Mouse (Mus musculus) forelimb bud, embryonic 11.5 days (tissue): ENCODE measurements around the gene Nop56.

Experiments used
- DNase-seq: peaks from one replicate; pipeline ENCODE4 v3.0.0-alpha.2; 2012; ENCODE audit warnings: low read depth, low spot score

Gene Nop56

DNA sequence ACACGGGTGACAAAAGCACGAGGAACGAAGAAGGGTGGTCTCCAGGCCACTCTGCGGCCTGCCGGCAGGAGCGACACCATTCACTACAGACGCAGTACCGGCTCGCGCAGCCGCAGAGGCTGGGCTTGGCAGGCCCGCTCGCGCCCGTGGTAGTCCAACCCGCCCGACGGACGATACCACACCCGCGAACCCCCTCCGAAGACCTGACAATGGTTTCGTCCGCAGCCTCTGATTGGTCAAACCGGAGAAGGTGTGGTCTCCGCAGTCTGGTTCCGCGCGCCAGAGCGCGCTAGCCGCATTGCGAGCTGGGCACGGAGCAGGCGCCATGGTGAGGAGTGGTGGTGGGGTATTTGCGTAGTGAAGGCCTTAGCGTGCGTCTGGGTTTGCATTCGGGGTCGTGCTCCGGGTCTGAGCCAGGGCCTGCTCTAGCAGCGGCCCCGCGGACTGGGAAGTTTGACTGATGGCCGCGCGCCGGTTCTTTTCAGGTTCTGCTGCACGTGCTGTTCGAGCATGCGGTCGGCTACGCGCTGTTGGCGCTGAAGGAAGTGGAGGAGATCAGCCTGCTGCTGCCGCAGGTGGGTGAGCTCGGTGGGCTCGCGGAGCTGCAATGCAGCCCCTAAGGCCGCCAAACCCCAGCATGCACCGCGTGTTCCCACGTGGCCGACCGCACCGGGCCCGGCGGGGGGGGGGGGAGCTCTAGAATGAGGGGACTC, at the start of gene Nop56:
Nop56 (plus strand) TSS at position 282 of the 713 bp plus-strand sequence.
- peak; percentile 99 for DNase-seq

DNA sequence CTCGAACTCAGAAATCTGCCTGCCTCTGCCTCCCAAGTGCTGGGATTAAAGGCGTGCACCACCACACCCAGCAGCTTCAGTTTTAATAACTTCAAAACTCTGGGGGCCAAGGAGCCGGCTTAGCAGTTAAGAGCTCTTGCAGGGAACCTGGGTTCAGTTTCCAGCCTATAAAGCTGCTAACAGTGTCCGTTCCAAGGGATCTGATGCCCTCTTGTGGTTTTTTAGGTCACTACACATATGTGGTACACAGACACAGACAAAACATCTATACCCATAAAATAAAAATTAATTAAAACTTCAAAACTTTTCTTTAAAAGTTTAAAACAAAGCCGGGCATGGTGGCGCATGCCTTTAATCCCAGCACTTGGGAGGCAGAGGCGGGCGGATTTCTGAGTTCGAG, 27.3 kb upstream of the Nop56 start:
- peak; percentile 40 for DNase-seq

DNA sequence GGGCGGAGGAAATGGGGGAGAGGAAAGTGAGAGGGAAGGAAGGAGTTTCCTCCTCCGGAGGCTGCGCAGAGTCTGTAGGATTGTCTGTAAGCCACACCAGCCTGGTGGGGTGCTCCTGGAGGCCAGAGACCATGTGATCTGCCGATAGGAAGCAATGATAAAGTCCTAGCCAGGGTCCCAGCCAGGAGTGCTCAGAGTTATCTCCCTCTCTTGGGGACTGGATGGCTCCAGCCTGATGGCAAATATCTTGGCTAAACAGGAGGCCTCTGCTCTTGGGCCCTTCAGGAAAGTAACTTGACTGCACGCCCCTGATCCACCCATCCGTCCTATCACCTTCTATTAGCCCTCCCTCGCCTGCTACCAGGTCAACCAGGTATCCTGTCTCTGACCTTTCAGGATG, 26.0 kb upstream of the Nop56 start:
- no peak for DNase-seq

DNA sequence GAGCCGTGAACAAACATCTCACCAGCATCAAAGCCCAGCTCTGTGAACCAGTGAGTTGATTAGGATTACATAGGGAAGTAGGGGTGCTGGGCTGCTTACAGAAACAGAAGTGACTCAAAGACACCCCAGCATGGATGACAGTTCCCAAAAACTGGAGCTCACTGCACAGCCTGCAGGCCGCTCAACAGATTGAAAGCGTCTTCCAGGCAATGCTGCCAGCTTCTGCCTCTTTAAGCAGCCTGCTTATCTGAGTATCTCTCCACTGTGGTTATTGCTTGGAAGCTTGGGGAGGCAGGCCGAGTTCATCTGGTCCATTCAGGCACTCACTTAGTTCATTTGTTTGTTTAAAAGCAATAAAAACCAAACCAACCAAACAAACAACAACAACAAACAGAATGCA, 17.5 kb upstream of the Nop56 start:
- no peak for DNase-seq

DNA sequence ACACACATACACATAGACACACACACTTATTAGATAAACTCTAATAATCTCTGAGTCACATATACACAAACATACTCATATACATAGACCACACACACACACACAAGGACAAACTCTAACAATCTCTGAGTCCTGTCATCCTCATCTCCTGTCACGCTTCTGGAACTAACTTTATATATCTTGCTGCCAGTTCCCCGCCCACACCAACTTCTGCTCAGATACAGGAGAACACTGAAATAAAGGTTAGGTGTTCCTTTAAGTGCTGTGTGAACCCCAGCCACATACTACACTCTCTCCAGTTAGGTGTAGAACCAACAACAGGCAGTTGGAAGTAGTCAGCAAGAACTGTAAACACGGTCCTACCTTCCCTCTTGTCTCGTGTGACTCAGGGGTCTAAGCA, 13.4 kb upstream of the Nop56 start:
- no peak for DNase-seq

DNA sequence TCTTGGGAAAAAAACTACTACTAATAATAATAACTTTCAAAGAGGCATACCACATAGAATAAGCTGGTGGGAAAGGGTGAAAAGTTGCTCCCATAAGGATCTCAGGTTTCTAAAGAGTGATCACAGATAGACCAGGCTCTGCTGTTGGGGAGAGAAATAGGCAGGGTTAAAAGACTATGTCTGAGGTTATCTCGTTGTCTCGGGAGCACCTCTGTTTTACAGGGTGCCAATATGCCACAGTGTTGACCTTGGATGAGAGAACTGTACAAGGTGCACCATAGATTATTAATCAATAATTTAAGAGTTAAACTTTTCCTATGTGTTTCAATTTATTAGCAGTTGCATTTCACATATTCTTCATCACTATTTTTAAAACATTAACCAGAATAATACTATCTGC, 12.3 kb upstream of the Nop56 start:
- DNase-seq: no peak

DNA sequence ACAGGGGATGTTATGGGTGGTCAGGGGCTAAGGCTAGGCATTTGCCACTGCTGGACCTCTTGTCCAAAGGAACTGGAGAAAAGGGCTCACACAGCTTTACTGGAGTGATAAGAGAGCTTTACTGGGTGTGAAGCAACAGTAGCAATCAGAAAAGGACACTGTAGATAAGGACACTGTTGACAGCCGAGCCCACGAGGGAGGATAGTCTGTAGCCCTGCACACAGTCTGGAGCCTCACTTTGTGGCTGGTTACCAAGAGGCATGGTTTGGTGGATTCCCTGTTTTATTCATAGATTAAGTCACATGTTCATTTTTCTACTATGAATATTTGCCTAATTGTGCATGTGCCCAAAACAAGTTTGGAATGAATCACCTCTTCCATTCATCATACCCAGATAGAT, 11.8 kb upstream of the Nop56 start:
- no peak for DNase-seq

DNA sequence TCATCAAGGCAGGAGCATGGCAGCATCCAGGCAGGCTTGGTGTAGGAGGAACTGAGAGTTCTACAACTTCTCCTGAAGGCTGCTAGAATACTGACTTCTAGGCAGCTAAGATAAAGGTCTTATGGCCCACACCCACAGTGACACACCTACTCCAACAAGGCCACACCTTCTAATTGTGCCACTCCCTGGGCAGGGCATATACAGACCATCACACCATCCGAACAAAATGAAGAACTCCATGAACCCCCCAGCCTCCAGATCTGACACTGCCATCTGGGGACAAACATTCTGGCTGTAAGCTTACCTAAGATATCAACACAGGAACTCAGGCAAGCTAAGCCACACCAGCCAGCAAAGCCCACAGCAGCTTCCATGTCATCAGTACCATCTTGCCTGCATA, 8.7 kb upstream of the Nop56 start:
- no peak for DNase-seq

DNA sequence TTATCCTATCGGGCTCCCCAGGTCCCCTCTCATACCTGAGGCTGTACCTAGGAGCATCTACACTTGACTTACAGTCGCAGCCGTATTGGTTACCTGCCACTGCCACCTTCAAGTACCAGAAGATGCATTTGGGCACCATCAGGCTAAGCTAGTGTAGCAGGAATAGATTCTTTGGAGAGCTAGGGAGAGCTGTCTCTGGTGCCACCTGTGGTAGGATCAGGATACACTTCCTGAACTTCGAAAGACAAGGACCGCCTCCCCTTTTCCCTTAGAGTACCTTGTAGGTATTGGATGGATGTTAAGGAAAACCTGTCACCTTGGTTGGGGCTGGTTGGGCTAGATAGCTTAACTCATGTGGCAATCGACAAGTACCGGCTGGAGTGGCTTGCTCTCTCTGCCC, 6.2 kb upstream of the Nop56 start:
- no peak for DNase-seq

DNA sequence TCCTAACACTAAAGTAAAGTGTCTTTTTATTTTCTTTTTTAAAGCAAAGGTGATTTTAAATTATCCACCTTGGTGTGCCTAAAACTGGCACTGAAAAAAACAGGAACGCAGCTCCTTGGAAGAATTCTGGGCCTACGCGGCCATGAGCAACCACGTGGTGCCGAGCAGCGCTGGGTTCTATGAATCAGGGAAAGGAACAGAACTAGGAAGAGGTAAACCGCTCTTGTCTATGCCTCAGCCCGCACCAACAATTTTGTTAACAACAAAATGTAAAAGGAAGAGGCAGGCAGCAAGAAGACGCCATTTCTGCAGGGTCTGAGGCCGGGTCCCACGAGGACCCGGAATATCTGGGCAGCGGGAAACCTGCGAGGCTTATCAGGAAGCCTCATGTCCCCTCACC, 498 bp upstream of the Nop56 start:
- DNase-seq: no peak

DNA sequence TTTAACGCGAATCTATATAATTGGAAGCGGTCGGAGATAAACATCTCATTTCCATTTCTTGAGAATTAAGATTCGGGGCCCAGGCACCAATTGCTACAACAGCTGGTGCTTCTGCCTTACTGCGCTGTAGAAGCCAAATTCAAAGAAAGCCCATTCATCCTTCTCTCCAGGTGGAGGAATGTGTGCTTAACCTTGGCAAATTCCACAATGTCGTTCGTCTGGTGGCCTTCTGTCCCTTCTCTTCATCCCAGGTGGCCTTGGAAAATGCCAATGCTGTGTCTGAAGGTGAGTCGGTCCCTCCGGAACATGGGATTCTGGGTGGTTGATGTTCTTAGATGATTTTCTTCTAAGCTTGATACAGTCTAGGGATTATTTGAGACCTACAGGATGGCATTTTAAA, 632 bp downstream of the Nop56 start:
- no peak for DNase-seq

DNA sequence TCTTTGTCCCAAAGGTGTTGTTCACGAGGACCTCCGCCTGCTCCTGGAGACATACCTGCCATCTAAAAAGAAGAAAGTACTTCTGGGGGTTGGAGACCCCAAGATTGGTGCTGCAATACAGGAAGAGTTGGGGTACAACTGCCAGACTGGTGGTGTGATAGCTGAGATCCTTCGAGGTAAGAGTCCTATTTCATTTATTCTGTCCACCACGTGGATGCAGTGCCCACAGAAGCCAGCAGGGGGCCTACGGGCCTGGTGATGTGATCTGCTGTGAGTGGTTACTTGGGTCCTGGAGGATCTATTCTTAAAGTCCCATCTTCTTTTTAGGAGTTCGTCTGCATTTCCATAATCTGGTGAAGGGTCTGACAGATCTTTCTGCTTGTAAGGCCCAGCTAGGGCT, 1.4 kb downstream of the Nop56 start:
- DNase-seq: peak; percentile 77

DNA sequence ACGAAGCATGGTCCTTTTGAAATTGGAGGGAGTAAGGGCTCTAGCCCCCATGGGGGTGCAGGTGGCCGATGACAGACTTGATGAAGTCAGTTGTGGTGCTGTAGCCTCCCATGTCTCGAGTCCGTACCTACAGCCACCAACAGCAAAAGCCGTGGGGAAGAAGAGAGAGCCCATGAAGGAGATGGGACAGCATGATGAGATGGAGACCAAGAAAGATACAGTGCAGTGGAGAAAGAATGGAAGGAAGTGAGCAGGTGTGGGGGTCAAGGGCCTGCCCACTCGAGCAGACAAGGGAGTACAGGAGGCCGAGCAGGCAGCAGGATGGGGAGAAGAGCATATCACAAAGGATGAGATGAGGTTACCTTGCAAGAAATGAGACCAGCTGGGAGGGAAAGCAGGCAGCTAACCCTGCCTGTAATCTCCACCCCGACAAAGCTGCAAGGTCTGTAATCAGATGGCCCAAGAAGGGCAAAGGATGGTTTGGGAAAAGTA, 5.4 kb downstream of the Nop56 start:
- no peak for DNase-seq

DNA sequence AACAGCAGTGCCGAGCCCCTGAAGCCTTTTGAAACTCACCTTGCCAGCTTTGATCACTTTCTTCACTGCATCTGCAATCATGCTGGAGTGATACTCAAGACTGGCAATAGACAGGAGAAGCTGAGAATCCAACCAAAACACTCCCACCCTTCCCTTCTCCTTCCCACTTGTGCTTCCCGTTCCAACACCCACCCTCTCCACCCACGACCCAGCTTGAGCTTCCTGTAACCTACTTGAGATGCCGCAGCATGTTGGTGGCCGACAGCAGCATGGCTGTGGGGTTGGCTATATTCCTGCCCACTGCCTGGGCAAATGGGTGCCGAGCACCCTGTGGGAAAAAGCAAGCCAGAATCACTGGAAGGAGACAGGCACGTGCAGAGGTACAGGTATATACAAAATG, 6.0 kb downstream of the Nop56 start:
- no peak for DNase-seq

DNA sequence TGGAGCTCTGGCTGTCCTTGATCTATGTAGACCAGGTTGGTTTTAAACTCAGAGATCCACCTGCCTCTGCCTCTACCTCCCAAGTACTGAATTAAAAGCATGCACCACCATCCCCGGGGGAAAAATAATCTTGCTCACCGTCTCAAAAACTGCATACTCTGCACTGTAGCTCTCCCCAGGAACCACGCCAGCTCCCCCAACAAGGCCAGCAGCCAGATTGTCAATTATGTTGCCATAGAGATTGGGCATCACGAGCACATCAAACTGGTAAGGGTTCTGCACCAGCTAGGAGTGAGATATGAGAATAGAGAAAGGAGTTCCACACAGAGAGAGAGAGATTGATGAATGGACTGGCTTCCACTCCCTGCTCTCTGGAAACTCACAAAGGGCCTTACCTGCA, 6.6 kb downstream of the Nop56 start:
- DNase-seq: no peak

DNA sequence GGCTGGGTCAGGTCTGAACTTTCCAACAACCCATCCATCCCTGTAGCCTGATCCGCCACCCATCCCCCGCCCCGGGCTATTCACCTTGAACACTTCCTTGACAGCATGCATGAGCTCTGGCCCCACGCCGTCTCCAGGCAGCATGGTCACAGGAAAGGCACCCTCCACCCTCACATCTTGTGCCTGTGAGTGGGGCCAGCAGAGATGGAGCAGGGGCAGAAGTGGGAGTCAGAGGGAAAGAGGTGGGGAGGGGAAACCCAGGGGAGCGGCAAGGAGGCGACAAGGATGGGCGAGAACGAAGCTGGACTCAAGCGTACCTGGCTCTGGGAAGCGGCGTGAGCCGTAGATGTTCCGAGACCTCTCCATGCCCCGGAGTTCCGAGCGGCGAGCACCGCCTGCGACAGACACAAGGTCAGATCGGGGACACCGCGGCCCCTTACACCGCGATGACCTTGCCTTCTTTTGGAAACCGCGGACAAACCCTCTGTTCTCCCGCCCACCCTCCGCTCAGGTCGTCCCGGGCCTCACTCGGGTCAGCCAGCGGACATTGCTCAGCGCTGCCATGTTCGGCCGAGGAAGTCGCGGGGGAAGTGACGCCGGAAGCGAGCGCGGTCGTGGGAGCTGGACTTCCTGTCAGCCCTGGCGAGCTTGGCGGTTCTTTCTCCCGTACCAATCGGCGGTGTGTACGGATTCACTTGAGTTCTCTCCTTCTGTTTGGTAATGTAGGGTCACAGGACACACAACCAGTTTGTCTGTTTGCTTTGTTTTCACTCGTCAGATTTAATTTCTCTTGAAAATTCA, 9.8 kb downstream of the Nop56 start, which contains the start of gene Idh3b:
Idh3b (minus strand) TSS at position 694 of the 801 bp plus-strand sequence.
- peak; percentile 82 for DNase-seq

DNA sequence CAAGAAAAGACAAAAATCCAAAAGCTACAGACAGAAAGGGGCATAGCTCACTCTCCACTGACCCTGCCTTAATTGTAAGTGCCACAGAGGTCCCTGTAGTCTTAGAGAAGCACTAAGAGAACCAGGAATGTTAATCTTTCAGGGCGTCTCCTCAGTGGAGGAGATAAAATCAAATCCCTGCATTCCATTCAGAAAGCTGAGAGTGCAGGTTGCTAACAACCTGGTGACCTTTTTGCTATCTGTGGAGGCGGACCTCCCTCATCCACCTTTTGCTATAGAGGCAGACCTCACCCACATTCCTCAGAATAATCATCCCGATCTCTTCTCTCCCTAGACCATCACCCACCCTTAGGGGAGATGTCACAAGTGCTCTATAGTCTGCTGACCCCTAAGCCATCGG, 14.9 kb downstream of the Nop56 start:
- DNase-seq: no peak

DNA sequence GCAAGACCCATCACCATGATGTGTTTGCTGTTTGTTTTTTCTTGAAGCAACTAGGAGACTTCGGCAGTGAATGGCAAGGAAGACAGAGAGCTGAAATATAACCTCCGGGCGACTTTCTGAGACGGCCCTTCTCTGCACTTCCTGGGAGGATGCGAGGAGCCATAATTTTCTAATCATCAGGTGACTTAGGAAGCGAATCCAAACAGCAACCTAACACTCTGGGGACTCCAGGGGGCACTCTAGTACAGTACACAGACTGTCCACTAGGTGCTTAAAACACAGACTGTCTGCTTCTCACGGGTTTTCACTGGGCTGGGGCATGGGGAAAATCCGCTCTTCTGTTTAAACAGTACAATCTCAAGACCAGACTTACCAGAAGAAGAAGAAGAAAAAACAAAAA, 17.2 kb downstream of the Nop56 start:
- DNase-seq: peak; percentile 75

DNA sequence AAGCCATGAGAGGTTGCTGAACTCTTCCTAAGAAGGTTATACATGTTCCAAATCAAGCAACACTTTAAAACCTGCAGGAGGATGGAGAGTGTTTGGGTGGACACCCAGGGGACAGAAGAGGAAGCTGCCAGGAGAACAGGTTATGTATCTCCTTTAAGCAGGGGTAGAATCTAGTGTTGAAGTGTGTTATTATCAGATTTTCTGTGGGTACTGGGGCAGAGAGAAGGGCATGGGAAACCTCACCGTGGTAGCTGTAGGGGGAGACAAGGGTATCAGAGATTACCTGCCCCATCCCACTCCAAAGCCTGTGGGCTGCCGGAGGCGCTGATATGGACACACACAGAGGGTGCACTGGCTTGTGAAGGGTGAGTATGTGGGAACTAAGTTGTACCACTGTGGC, 18.8 kb downstream of the Nop56 start:
- no peak for DNase-seq

DNA sequence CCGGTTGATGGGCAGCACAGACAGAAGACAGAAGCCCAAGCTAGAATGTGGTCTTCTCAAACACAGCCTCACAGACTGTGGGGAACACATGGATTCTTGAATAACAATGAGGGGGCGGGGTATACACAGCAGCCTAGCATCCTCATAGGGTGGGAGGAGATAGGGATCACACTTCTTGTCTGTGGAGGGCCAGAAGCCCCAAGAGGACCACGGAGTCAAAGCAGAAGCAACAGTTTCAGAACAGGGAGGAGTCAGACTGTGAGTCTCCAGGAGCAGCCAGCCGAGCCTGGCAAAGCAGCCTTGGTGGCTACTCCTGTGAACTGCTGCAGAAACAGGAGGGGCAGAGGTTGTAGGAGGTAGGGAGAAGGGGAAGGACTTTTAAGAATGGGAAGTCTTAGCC, 19.3 kb downstream of the Nop56 start:
- no peak for DNase-seq

DNA sequence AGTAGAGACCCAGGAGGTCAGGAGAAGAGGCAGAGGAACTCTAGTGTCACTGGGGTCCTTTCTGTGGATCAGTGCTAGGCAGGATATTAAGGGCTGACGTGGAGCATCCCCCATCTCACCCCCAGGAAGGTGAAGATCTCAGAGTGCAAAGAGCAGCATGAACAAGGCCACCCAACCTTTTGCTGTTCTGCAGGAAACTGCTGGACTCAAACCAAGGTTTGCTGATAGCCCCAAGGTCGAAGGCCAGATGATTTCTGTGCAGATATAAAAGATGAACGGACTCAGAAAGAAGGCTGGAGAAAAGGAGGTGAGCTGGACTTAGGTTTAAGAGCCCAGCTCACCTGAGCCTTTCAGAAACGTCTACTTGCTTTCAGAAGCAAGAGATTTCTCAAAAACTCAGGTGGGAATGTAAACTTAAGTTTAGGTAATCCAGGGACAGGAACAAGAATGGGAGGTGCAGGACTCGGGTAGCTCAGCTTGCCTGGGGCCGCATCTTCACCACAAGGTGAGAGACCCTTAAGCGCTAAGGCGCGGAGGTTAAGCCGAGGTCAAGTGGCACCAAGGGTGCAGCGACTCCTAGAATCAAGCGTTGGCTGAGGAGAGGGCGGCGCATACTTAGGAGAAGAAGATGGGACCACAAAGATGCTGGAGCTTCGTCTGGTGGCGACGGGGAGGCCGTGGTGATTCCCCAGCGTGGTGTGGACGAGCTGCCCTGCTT, 20.1 kb downstream of the Nop56 start:
- DNase-seq: no peak

DNA sequence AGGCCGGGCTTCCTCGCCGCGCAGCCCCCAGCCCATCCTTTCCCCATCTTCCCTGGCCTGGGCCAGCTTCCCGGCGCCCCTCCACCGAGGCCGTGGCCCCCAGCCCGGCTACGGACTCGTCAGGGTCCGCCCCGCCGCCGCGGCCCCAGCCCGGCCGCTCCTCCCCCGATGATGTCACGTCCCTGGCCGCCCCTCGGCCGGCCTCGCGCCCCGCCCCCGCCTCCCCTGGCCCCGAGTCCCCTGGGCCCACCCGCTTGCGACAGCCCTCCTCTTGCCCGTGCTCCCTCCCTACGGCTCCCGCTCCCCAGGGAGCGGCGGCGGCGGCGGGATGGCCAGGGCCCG, 20.7 kb downstream of the Nop56 start, which contains the start of gene Ebf4:
Ebf4 (plus strand) TSS at position 234 of the 342 bp plus-strand sequence.
- DNase-seq: peak; percentile 48
